Mouse (Mus musculus): ENCODE measurements at regions not wholly inside any gene's neighbourhood (a gene's known extent, or its start where the extent isn't known, plus 50 kb on each side); places are given as distances from the start of the nearest gene placed in this dataset.

DNA sequence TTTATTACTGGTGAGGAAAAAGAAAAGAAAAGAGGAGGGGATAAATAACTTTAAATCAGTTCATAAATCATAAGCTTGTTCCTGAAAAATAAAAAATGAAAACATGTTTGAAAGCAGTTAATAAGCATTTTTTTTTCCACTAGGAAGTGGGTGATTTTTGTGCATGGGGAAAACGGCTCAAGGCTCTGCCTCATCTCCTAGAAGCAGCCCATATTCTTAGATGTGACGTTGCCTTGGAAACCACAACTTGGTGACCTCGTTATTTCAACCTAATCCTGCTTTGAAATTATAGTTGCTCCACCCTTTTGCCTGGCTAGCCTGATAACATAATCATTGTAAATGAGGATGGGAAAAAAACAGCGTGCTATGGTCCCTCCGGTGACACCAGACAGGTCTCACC is 183.1 kb downstream of the Qdpr start:
- Histone ChIP-seq H3K4me2 (replicated peaks) (no peak overlapping the region), H3K9me3 (no peaks in the 10 kb centered on the region), H3K27me3 (replicated peaks) (no peaks in the 10 kb centered on the region), H3K9ac (no peak overlapping the region), H3K4me1 (replicated peaks) (no peaks in the 10 kb centered on the region), H3K4me3 (replicated peaks) (no peak overlapping the region), H3K36me3 (no peaks in the 10 kb centered on the region), H3K27ac (no peak overlapping the region)
- no peak for ATAC-seq
- 60% methylated on average over 5 of the region's 5 CpGs for WGBS

DNA sequence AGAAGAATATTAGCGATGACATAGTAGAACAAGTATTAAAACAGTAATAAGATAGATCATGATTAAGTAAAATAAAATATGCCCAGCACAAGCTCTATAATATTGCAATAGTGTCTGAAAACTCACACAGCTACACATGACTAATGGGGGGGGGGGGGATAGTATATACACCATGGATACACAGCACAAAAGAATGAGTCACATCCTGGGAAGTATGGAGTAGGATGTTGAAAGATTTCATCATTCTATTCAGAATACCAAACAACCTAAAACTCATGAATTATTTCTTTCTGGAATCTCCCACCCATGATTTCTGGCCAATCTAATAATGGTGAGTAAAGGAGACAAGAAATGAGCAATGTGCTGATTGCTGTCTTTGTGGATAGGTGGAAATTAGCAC is 191.6 kb downstream of the Qdpr start:
- H3K4me3 ChIP-seq (replicated peaks): no peak overlapping the region
- H3K4me2 ChIP-seq (replicated peaks): no peak overlapping the region
- no peaks in the 10 kb centered on the region for H3K9me3 ChIP-seq
- H3K4me1 ChIP-seq (replicated peaks): no peaks in the 10 kb centered on the region
- H3K27ac ChIP-seq: no peak overlapping the region
- no peaks in the 10 kb centered on the region for H3K36me3 ChIP-seq
- H3K9ac ChIP-seq: no peak overlapping the region
- ATAC-seq: no peak
- WGBS: 100% methylated on average over 1 of the region's 1 CpGs
- H3K27me3 ChIP-seq (replicated peaks): no peaks in the 10 kb centered on the region

DNA sequence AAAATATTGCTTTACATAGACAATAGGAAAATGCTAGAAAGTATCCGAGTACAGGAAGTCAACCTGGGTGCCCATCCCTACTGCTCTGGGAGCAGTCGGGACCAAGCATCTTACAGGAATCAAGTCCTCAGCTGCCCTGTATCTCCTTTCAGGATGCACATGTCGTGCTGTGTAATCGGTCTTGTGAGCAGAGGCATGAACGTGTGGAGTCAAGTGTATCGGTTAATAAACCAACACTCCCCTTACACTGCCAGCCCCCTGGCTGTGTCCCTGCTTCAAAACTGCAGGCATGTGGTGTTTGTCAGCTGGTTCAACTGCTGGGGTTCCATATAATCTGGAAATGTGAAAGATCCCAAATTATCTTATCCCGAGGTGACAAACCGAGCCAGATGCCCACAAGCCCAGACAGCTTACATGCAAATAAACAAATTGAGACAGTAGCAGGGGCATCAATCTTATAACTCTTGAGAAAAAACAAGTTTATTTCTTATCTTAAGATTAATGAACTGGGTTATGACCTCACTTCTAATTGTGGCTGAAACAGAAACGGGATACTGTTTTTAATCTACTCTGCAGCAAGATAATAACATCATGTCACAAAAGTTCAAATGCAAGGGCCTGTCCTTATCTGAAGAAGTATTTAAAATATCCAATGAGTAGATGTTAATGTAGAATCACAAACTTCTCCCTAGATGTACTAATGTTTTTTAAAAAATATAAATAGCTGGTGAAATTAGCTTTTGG is 193.6 kb downstream of the Qdpr start:
- Histone ChIP-seq H3K9ac (no peak overlapping the region), H3K4me1 (replicated peaks) (no peaks in the 10 kb centered on the region), H3K9me3 (no peaks in the 10 kb centered on the region), H3K4me3 (replicated peaks) (no peak overlapping the region), H3K4me2 (replicated peaks) (no peak overlapping the region), H3K27me3 (replicated peaks) (no peaks in the 10 kb centered on the region), H3K36me3 (no peaks in the 10 kb centered on the region), H3K27ac (no peak overlapping the region)
- WGBS: 47% methylated on average over 9 of the region's 9 CpGs
- ATAC-seq: no peak

DNA sequence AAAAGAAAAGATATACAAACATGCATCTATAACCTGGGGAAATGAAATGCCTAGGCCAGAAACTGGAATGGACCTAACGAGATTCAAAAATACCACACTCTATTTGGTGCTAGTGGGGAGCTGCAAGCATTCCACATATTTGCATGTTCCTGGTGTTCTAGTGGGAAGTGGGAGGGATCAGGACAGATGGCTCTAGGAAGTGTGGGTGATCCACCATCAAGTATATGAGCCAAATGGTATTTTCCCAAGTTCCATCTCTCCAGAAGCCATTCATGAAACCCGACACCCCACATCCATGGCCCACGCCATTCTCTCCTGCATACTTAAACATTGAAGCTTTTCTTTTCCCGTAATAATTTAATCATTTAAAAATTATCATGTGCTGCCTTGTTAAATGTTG is 218.2 kb downstream of the Qdpr start:
- Histone ChIP-seq H3K36me3 (no peaks in the 10 kb centered on the region), H3K27me3 (replicated peaks) (no peaks in the 10 kb centered on the region), H3K4me3 (replicated peaks) (no peak overlapping the region), H3K9me3 (no peaks in the 10 kb centered on the region), H3K4me1 (replicated peaks) (no peaks in the 10 kb centered on the region), H3K9ac (no peak overlapping the region), H3K27ac (no peak overlapping the region), H3K4me2 (replicated peaks) (no peak overlapping the region)
- ATAC-seq: no peak
- WGBS: 76% methylated on average over 4 of the region's 4 CpGs

DNA sequence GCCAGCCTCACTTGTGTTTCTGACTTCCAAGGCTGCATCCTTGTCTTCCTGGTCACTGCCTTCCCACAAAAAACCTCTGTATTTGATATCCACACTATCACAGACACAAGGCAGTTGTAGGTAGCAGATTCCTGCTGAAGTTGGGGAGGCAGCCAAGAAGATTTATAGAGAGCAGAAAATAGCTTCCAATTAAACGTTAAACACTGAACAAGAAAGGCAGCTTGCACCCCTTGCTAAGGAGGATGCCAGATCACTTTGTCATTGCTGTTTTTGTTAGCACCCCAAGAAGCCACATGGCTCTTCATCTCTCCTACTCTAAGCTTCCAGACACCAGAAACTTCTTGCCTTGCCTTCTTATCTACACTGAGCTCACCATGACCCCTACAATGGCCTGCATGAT is 219.9 kb downstream of the Qdpr start:
- H3K4me1 ChIP-seq (replicated peaks): no peaks in the 10 kb centered on the region
- WGBS: 46% methylated on average over 1 of the region's 1 CpGs
- no peaks in the 10 kb centered on the region for H3K9me3 ChIP-seq
- H3K27ac ChIP-seq: no peak overlapping the region
- ATAC-seq: no peak
- H3K36me3 ChIP-seq: no peaks in the 10 kb centered on the region
- no peak overlapping the region for H3K4me2 ChIP-seq (replicated peaks)
- no peak overlapping the region for H3K9ac ChIP-seq
- no peak overlapping the region for H3K4me3 ChIP-seq (replicated peaks)
- no peaks in the 10 kb centered on the region for H3K27me3 ChIP-seq (replicated peaks)

DNA sequence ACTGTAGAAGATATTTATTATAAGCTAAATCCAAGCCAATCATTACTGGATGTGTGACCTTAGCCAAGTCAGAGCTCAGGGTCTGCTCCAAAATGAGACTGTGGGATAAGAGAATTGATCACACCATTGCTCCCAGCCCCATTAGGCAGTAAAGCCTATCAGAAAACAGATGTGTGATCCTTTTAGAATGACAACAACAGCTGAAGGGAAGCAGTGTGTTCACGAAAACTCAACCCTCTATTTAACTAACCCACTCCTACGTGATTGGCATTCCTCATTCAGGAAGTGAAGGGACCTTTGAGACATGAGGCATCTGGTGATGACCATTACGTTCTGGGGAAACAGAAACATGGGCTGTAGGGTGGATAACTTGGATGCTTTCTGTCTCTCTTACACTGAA is 220.6 kb downstream of the Qdpr start:
- H3K27ac ChIP-seq: no peak overlapping the region
- ATAC-seq: no peak
- H3K9ac ChIP-seq: no peak overlapping the region
- 68% methylated on average over 3 of the region's 3 CpGs for WGBS
- H3K27me3 ChIP-seq (replicated peaks): no peaks in the 10 kb centered on the region
- no peaks in the 10 kb centered on the region for H3K36me3 ChIP-seq
- no peaks in the 10 kb centered on the region for H3K4me1 ChIP-seq (replicated peaks)
- H3K9me3 ChIP-seq: no peaks in the 10 kb centered on the region
- H3K4me3 ChIP-seq (replicated peaks): no peak overlapping the region
- no peak overlapping the region for H3K4me2 ChIP-seq (replicated peaks)

DNA sequence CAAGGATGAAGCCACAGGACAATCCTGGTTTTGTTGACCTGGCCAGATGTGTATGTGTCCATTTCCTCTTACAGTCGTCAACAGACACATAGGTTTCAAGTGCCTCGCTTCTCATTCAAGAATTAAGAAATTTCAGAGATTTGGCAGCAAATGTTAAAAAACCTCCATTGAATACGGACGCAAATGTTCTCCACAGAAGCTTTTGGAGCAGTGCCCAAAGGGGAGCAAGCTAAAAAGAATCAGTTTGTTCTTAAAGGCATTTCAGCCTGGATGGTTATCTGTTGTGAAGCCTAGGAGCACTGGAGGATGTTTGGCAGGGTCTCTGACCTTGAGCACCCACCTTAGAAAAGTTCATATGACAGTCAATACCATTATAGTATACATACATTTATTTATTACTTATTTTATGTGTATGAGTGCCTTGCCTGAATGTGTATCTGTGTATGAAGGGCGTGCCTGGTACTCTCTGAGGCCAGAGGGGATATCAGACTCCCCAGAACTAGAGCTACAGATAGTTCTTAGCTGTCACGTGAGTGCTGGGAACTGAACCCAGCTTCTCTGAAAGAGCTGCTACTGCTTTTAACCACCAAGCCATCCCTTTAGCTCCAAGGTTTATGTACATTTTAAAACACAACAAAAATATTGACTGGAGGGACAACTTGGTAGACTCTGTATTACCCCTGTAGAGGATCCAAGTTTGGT is 221.7 kb downstream of the Qdpr start:
- no peak overlapping the region for H3K4me2 ChIP-seq (replicated peaks)
- WGBS: 73% methylated on average over 6 of the region's 6 CpGs
- H3K4me3 ChIP-seq (replicated peaks): no peak overlapping the region
- H3K36me3 ChIP-seq: no peaks in the 10 kb centered on the region
- ATAC-seq: no peak
- H3K9ac ChIP-seq: no peak overlapping the region
- no peaks in the 10 kb centered on the region for H3K9me3 ChIP-seq
- no peaks in the 10 kb centered on the region for H3K27me3 ChIP-seq (replicated peaks)
- H3K27ac ChIP-seq: no peak overlapping the region
- no peaks in the 10 kb centered on the region for H3K4me1 ChIP-seq (replicated peaks)

DNA sequence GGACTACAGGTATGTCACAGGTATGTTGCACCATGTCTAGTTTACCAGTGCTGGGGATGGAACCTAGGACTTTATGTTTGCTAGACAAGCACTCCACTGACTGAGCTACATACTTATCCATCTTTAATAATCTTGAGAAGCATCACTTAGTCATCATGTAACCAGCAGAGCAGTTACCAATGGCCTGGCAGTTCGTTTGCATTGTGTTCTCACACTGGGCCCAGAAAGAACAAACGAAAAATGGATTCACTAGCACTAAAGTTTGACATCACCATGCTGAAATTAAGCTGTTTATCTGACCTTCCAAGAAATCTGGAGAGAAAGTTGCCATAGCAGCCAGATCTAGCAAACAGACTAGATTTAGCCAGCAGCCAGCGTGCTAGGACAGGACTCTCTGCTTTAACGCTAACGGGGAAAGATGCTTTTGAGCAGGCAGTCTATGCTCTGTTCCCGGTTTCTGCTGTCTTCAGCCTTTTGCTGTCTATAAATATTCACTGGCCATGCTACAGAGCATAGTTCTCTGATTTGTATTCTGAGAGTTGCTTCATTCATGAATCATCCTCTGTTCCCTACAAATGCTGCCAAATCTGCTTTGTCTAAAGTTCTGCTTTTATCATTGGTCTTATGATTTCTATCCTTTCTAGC is 229.6 kb downstream of the Qdpr start:
- WGBS: 40% methylated on average over 6 of the region's 6 CpGs

DNA sequence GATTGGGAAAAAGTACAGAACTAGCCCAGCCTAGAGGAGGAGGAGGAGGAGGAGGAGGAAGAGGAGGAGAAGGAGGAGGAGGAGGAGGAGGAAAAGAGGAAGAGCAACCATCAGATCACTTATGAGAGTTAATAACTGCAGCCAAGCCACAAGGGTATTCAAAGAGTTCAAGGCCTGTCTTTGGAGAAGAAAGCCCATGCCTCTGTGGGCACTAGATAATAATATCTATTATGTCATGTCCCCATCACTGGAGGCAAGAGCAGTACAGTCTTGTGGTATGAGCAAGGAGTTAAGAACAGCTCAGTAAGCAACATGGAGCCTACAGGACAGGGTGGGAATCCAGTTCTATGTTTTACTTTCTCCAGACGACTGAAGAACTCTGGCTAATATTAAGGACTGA is 230.5 kb downstream of the Qdpr start:
- Histone ChIP-seq H3K27me3 (replicated peaks) (no peaks in the 10 kb centered on the region), H3K4me3 (replicated peaks) (no peak overlapping the region), H3K9ac (no peak overlapping the region), H3K4me2 (replicated peaks) (no peak overlapping the region), H3K4me1 (replicated peaks) (no peaks in the 10 kb centered on the region; the same call in 1 of the 2 replicates), H3K27ac (no peak overlapping the region), H3K36me3 (no peaks in the 10 kb centered on the region), H3K9me3 (no peaks in the 10 kb centered on the region)
- ATAC-seq: no peak
- 58% methylated on average over 1 of the region's 1 CpGs for WGBS

More for the DNA sequence above, 229.6 kb downstream of the Qdpr start:
- no peaks in the 10 kb centered on the region; the same call in 1 of the 2 replicates for H3K4me1 ChIP-seq (replicated peaks)
- no peak overlapping the region for H3K4me3 ChIP-seq (replicated peaks)
- H3K4me2 ChIP-seq (replicated peaks): no peak overlapping the region
- peak; percentile 41 for ATAC-seq
- no peaks in the 10 kb centered on the region for H3K9me3 ChIP-seq
- no peaks in the 10 kb centered on the region for H3K27me3 ChIP-seq (replicated peaks)
- H3K36me3 ChIP-seq: no peaks in the 10 kb centered on the region
- no peak overlapping the region for H3K9ac ChIP-seq
- H3K27ac ChIP-seq: no peak overlapping the region

DNA sequence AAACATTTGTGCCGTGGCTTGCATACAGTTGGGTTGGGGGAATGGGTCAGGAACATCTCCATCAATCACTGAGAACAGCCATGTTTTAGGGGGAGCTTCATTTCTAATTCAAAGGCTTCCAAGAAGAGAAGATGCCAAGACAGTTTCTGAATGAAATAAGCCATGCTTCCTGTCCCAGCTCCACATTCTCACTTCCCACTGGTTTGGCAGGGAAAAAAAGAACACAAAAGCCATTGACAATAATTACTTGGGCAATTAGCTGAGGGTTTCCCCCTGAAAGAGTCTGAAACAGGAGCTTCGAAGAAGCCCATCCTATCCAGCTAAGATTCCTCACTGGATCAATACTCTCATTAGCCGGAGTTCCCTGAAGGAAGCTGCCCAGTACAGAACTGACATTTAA is 230.9 kb downstream of the Qdpr start:
- Histone ChIP-seq H3K9me3 (no peaks in the 10 kb centered on the region), H3K9ac (no peak overlapping the region), H3K4me2 (replicated peaks) (no peak overlapping the region), H3K4me1 (replicated peaks) (no peaks in the 10 kb centered on the region; the same call in 1 of the 2 replicates), H3K27ac (no peak overlapping the region), H3K4me3 (replicated peaks) (no peak overlapping the region), H3K27me3 (replicated peaks) (no peaks in the 10 kb centered on the region), H3K36me3 (no peaks in the 10 kb centered on the region)
- ATAC-seq: no peak
- 64% methylated on average over 3 of the region's 3 CpGs for WGBS

DNA sequence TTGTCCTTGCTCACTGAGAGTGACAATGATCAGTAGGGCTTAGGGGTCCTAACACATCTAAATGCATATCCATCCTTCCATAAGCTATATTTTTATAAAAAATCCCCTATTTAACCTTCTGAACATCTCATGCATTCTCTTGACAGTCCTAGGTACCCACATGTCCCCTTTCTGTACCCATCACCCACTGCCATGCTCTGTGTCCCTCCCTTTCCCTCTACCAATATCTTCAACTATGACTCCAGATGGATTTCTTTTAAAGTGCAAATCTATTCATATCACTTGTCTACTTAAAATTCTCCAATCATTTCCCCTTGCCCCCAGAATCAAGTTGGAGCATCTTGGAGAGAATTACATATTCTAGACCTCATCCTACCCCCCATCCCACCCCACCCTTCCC is 235.6 kb downstream of the Qdpr start:
- Histone ChIP-seq H3K9me3 (no peaks in the 10 kb centered on the region), H3K27ac (no peak overlapping the region), H3K9ac (no peak overlapping the region), H3K27me3 (replicated peaks) (no peaks in the 10 kb centered on the region), H3K36me3 (no peaks in the 10 kb centered on the region), H3K4me3 (replicated peaks) (no peak overlapping the region), H3K4me2 (replicated peaks) (no peak overlapping the region), H3K4me1 (replicated peaks) (no peaks in the 10 kb centered on the region)
- ATAC-seq: no peak

DNA sequence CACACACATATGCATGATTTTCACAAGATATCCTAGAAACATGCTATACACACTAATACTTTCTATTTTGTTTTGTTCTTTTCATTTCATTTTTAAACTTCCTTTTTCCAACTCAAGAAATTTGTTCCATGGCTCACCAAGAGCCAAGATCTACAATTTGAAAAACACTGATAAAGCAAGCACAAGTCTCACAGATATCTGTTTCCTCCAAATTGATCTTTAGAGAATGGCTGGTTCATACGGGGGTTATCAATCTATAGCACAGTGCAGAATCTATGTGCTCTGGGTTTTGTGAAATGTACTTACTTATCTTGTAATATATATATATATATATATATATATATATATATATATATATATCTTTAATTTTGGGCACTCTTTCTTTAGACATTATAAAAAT is 251.6 kb downstream of the Qdpr start:
- no peak overlapping the region for H3K27ac ChIP-seq
- WGBS: 80% methylated on average over 1 of the region's 1 CpGs
- H3K4me3 ChIP-seq (replicated peaks): no peak overlapping the region
- H3K9me3 ChIP-seq: no peaks in the 10 kb centered on the region
- no peaks in the 10 kb centered on the region for H3K4me1 ChIP-seq (replicated peaks)
- no peaks in the 10 kb centered on the region for H3K27me3 ChIP-seq (replicated peaks)
- no peak for ATAC-seq
- H3K36me3 ChIP-seq: no peaks in the 10 kb centered on the region
- H3K9ac ChIP-seq: no peak overlapping the region
- no peak overlapping the region for H3K4me2 ChIP-seq (replicated peaks)

DNA sequence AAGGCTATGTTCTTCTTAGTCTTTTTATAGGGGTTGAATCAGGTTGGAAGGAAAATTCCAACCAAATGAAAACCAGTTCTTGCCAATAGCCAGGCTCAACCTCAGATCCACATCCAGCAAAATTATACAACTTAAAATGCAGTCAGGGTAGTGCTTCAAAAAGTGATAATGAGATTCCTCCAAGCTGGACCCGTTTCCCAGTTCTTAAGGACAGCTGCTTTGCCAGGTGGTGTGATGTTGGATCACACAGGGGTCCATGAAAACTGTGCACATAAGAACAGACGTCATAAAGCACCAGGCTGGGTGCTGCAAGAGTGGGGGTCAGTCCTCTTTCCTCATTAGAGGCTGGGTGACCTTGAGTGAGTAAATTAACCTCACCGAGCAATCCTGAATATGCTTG is 253.9 kb downstream of the Qdpr start:
- H3K27me3 ChIP-seq (replicated peaks): no peaks in the 10 kb centered on the region
- 53% methylated on average over 3 of the region's 3 CpGs for WGBS
- H3K4me2 ChIP-seq (replicated peaks): no peak overlapping the region
- no peaks in the 10 kb centered on the region for H3K4me1 ChIP-seq (replicated peaks)
- H3K36me3 ChIP-seq: no peaks in the 10 kb centered on the region
- no peak for ATAC-seq
- no peak overlapping the region for H3K9ac ChIP-seq
- H3K27ac ChIP-seq: no peak overlapping the region
- no peaks in the 10 kb centered on the region for H3K9me3 ChIP-seq
- H3K4me3 ChIP-seq (replicated peaks): no peak overlapping the region
